Mouse (Mus musculus) heart, embryonic 15.5 days (tissue): ENCODE data around the gene Fam129c. TPM values are rescaled to one million over a fixed set of nuclear protein-coding genes. Genes with fewer than 3 reads are reported as not detected.
A peak's percentile ranks its signal among the peaks of the same experiment; 100 is the strongest.

Experiments used
- ATAC-seq: fragments of 200-750 bp; cut with Nextera tagmentation; replicated peaks from 2 replicates; pipeline ENCODE4 v1.8.0; 2017; ENCODE audit warnings: low read depth, moderate TSS enrichment; ENCODE audit not compliant: insufficient number of reproducible peaks, insufficient read depth, low FRiP score
- H3K27ac ChIP-seq: fragments of 300-500 bp; sonication (generic); 2 replicates; pipeline ENCODE4 v1.5.1; 2015; ENCODE audit warnings: mild to moderate bottlenecking, inconsistent platforms
- H3K27me3 ChIP-seq: fragments of 300-500 bp; sonication (generic); 2 replicates; pipeline ENCODE4 v1.6.1; 2015; ENCODE audit warnings: inconsistent platforms
- H3K36me3 ChIP-seq: fragments of 300-500 bp; sonication (generic); 2 replicates; pipeline ENCODE4 v1.6.1; 2015; ENCODE audit warnings: mild to moderate bottlenecking, inconsistent platforms
- H3K4me1 ChIP-seq: fragments of 300-500 bp; sonication (generic); replicated peaks from 2 replicates; pipeline ENCODE4 v1.6.1; 2015; ENCODE audit warnings: inconsistent platforms
- H3K4me2 ChIP-seq: fragments of 300-500 bp; sonication (generic); 2 replicates; pipeline ENCODE4 v1.6.1; 2015; ENCODE audit warnings: inconsistent platforms, mild to moderate bottlenecking, moderate library complexity
- H3K4me3 ChIP-seq: fragments of 300-500 bp; sonication (generic); 2 replicates; pipeline ENCODE4 v1.5.1; 2015; ENCODE audit warnings: mild to moderate bottlenecking, inconsistent platforms
- H3K9ac ChIP-seq: fragments of 300-500 bp; sonication (generic); 2 replicates; pipeline ENCODE4 v1.6.1; 2015; ENCODE audit warnings: mild to moderate bottlenecking, inconsistent platforms
- H3K9me3 ChIP-seq: fragments of 300-500 bp; sonication (generic); replicated peaks from 2 replicates; pipeline ENCODE4 v1.6.1; 2016; ENCODE audit warnings: inconsistent platforms
- WGBS: fragments of 180-500 bp; shearing (Covaris S2); methylation state at CpG from one replicate; pipeline ENCODE4 v1.1.7; 2015; ENCODE audit warnings: mixed read lengths; 5-methylcytosine and 5-hydroxymethylcytosine counted together
- polyA plus RNA-seq: library from polyadenylated mRNA; unstranded; fragments of >200 nt; fragmentation: Nextera tagmentation; extraction: Ambion mirVana; gene quantifications from 2 replicates; pipeline ENCODE4 v1.2.1, GENCODE M21; 2015

Fam129c gene
- polyA plus RNA-seq, 1 experiment from 2014 or later, result 2.1 TPM

DNA sequence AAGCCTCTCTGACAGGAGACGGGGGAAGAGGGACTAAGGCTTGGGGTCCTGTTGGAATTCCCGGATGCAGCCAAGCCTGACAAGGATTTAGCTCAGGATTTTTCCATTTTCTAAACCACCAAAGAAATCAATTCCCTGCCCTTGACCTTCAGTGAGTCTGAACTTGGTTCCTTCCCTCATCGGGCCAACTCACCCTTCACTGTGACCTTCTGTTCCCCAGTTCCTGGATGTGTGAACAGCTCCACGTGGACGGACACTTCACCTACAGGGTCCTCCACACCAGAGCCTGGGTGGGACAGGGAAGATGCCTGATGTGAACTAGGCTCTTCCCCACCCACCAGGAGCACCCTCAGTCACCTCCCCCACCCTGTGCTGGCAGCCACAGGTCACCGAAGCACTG lies 33.3 kb downstream of the Fam129c start:
- peaks cover 7% of the 10 kb centered on the region; the same call in 1 of the 2 replicates for H3K9me3 ChIP-seq
- WGBS, result 82% methylated on average over 6 of the region's 6 CpGs

DNA sequence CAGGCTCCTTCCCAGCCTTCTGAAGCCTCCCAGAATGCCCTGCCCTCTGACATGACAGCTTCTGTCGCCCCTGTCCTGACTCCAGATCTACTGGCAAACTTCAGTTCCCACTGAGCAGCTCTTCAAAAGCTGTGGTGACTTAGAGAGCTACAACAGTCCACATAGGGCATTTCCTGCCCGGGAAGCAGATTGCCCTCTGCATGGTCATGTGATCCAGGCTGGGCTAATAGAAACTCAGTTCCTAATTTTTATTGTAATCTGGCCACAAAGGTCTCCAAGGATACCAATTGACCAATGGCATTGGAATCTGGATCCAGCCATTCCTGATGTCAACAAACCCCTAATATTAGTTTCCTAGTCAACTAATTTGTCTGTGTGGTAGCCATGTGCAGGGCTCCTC lies 34.4 kb downstream of the Fam129c start:
- Histone ChIP-seq H3K4me3 (no peak overlapping the region), H3K9ac (no peak overlapping the region), H3K27ac (no peak overlapping the region), H3K4me2 (no peak overlapping the region), H3K27me3 (peaks cover 61% of the 10 kb centered on the region), H3K4me1 (peaks cover 36% of the 10 kb centered on the region), H3K9me3 (peaks cover 7% of the 10 kb centered on the region; the same call in 1 of the 2 replicates), H3K36me3 (no peaks in the 10 kb centered on the region)
- ATAC-seq, result no peak
- 59% methylated on average over 2 of the region's 2 CpGs for WGBS

More for the DNA sequence above, 33.3 kb downstream of the Fam129c start:
- H3K4me3 ChIP-seq, result no peak overlapping the region
- no peak for ATAC-seq
- no peaks in the 10 kb centered on the region for H3K36me3 ChIP-seq
- no peak overlapping the region for H3K27ac ChIP-seq
- H3K4me1 ChIP-seq, result peaks cover 37% of the 10 kb centered on the region
- no peak overlapping the region for H3K4me2 ChIP-seq
- H3K9ac ChIP-seq, result no peak overlapping the region
- peaks cover 56% of the 10 kb centered on the region for H3K27me3 ChIP-seq

DNA sequence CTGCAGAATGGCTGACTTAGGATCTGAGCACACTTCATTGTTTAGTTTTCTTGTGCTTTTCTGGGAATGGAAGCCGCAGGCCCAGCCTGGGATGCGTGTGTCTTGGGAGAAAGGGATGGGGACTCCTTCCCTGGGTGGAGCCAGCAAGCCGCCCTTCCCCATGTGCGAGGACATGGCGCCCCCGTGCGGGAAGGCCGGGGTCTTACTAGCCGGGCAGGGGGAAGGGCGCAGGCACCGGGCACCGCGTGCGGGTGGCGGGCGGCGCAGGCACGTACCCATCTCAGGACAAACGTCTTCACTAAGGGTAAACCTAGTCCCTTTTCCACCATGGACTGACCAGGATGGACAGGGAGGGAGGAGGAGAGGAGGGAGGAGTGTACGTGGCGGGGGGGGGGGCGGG lies 35.7 kb downstream of the Fam129c start:
- H3K9me3 ChIP-seq, result peaks cover 7% of the 10 kb centered on the region; the same call in 1 of the 2 replicates
- no peaks in the 10 kb centered on the region for H3K36me3 ChIP-seq
- H3K27ac ChIP-seq, result no peak overlapping the region
- H3K27me3 ChIP-seq, result peaks cover 61% of the 10 kb centered on the region
- peaks cover 24% of the 10 kb centered on the region for H3K4me1 ChIP-seq
- no peak for ATAC-seq
- H3K4me2 ChIP-seq, result no peak overlapping the region
- 21% methylated on average over 18 of the region's 22 CpGs for WGBS
- H3K9ac ChIP-seq, result no peak overlapping the region
- no peak overlapping the region for H3K4me3 ChIP-seq

DNA sequence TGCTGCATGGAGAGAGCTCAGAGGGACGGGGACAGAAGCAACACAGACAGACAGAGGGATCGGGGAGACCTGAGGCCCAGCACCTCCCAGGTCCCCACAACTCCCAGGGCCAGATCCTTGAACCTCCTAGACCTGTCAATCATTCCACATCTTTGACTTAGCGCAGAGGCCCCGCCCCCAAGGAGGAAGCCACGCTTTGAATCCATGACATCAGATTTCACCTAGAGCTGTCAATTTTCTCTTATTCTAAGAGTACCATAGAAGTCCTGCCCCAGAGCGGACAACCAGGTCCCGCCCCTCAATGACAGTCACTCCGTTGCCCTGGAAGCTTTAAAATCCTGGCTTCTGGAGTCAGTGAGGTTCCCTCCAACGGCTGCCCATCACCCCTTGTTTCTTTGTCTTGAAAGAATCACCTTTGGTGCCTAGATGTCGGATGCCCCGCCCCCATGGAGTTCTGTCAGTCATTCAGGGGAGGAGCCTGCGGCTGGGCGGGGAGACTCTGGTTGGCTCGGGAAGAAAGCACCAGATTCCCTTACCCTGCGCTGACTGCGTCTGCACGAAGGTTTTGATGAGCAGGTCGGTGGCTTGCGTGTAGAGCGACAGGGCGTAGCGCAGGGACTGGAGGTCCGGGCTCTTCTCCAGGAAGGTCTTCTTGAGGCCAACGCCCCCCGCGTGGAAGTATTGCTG lies 36.7 kb downstream of the Fam129c start:
- Histone ChIP-seq H3K4me2 (peak overlapping the region; percentile 48), H3K27ac (no peak overlapping the region), H3K9ac (no peak overlapping the region), H3K36me3 (no peaks in the 10 kb centered on the region), H3K9me3 (peaks cover 7% of the 10 kb centered on the region; the same call in 1 of the 2 replicates), H3K4me3 (peak overlapping the region; percentile 22), H3K27me3 (peaks cover 61% of the 10 kb centered on the region), H3K4me1 (peaks cover 14% of the 10 kb centered on the region)
- WGBS, result 3% methylated on average over 26 of the region's 26 CpGs
- ATAC-seq, result no peak

DNA sequence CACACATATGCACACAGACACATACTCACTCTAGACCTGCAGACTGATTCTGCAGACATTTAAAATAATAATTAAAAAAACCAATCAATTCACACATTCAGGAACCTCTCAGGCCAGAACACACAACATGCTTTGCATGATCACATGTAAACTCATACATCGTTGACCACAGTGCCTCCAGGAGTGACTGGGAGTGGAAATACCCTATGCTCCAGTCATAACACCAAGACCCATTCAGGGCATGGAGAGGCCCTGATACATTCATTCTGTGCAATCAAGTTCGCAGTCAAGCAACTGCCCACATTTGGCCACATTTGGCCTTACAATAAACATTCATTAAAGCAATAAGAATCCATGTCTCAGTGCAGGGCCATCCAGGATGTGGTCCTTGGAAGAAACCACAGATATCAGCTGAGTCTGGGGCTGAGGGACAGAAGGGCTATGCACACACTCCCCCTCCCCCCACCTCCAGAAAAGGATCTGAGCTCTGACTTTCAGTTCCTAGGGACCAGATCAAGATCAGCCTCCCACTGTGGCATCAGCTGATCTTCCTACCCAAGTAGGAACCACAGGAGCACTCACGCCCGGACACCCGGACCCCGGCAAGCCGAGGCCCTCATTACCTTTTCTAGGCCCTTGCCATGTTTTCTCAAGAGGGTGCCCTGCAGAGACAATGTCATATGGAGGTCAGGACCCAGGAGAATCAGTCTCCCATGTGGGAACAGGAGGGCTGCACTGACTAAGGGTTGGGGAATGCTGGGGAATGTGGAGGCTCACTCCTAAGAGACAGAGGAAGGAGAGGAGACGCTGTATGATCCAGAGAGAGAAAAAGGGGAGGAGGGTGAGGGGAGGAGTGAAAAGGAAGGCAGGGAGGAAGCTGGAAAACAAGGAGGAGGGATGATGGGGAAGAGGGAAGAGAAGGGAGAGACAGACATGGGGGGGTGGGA lies 40.0 kb downstream of the Fam129c start:
- no peak for ATAC-seq
- 49% methylated on average over 8 of the region's 8 CpGs for WGBS
- Histone ChIP-seq H3K4me1 (peaks cover 6% of the 10 kb centered on the region), H3K4me3 (no peak overlapping the region), H3K9me3 (peaks cover 7% of the 10 kb centered on the region; the same call in 1 of the 2 replicates), H3K27me3 (peaks cover 42% of the 10 kb centered on the region), H3K9ac (no peak overlapping the region), H3K36me3 (no peaks in the 10 kb centered on the region), H3K27ac (no peak overlapping the region), H3K4me2 (no peak overlapping the region)

DNA sequence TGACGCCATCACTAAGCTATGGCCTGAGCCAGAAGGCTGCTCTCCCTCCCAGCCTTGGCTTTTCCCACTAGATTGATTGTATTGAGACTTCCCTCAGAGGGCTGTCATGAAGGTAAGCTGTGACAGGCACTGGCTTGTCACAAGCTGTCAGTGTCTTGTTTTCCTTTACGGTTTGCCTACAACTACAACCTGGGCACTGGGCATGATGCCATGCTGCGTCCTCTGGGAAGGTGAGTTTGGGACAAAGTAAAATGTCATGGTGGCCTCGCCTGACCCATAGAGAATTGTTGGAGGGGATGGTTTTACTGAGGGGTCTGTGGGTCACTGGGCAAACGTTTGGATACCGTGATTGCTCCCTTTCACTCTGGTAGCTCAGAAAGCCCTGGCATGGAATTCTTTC lies 40.9 kb downstream of the Fam129c start:
- H3K4me3 ChIP-seq, result no peak overlapping the region
- peaks cover 6% of the 10 kb centered on the region for H3K4me1 ChIP-seq
- 73% methylated on average over 6 of the region's 6 CpGs for WGBS
- no peaks in the 10 kb centered on the region for H3K36me3 ChIP-seq
- peaks cover 37% of the 10 kb centered on the region for H3K27me3 ChIP-seq
- no peak for ATAC-seq
- no peaks in the 10 kb centered on the region for H3K9me3 ChIP-seq
- no peak overlapping the region for H3K27ac ChIP-seq
- H3K9ac ChIP-seq, result no peak overlapping the region
- H3K4me2 ChIP-seq, result no peak overlapping the region

DNA sequence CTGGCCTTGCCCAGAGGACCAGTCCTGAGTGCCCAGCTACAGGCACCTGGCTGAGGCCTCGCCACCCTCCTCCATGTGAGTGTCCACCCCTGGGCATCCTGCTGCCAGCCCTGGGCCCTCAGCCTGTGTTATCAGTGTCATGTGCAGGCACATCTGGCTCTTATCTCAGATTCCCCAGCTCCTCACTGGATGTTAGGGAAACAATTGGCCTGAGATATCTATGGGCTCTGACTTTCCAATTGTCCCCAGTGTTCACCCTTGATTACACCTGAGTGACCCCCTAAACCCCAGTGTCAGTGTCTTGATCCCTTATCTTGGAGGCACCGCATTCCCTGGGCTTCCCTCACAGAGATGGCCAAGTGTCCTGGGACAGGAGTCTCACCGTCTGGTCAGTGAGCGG lies 41.9 kb downstream of the Fam129c start:
- Histone ChIP-seq H3K9ac (no peak overlapping the region), H3K4me2 (no peak overlapping the region), H3K36me3 (no peaks in the 10 kb centered on the region), H3K4me1 (peaks cover 2% of the 10 kb centered on the region), H3K27me3 (peaks cover 29% of the 10 kb centered on the region), H3K9me3 (no peaks in the 10 kb centered on the region), H3K27ac (no peak overlapping the region), H3K4me3 (no peak overlapping the region)
- WGBS, result 76% methylated on average over 4 of the region's 4 CpGs
- ATAC-seq, result no peak

DNA sequence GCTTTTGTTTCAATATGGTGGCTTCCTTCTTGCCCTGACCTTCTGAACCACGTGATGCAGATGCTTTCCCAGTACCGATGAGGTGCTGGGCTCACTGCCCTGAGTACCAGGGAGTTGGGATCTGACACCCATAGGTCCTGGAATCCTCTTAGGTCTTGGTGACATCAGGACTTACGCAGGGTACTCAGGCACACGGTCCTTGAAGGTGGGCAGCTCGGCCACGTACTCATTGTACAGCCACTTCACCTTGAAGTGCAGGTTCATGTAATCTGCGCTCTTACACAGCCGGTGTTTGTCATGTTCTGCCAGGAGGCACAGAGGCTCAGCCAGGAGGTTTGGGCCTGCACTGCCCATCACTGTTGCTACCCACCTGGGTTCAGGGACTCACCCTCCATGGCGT lies 48.1 kb downstream of the Fam129c start:
- no peak overlapping the region for H3K9ac ChIP-seq
- ATAC-seq, result no peak
- WGBS, result 75% methylated on average over 9 of the region's 9 CpGs
- no peaks in the 10 kb centered on the region for H3K9me3 ChIP-seq
- H3K4me3 ChIP-seq, result no peak overlapping the region
- no peak overlapping the region for H3K27ac ChIP-seq
- no peaks in the 10 kb centered on the region for H3K4me1 ChIP-seq
- no peaks in the 10 kb centered on the region for H3K36me3 ChIP-seq
- H3K27me3 ChIP-seq, result 0 out of 2 replicates have a peak, but pooled peaks cover 7% of the 10 kb centered on the region
- H3K4me2 ChIP-seq, result no peak overlapping the region

DNA sequence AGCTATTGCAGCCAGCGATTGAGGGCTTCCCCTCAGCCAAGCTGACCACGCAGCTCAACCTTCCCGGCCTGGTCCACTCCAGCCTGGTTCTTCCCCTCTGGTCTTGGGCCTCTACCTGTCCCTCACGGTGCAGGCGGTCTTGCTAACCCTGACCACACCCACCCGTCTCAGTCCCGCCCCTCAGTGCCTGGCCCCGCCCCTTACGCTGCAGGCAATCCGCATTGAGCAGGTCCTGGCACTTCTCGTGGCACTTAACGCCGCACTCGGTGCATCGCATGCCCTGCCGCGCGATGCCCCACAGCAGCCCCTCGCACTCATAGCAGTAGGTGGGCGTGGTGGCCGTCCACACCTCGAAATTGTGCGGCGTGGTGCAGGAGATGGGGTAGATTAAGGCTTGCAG lies 57.2 kb downstream of the Fam129c start:
- H3K4me1 ChIP-seq, result peaks cover 7% of the 10 kb centered on the region
- H3K27me3 ChIP-seq, result peaks cover 85% of the 10 kb centered on the region
- H3K27ac ChIP-seq, result no peak overlapping the region
- no peaks in the 10 kb centered on the region for H3K9me3 ChIP-seq
- H3K4me3 ChIP-seq, result no peak overlapping the region; the same call in 1 of the 2 replicates
- no peak overlapping the region; the same call in 1 of the 2 replicates for H3K9ac ChIP-seq
- peak; percentile 16; the same call in 1 of the 2 replicates for ATAC-seq
- no peaks in the 10 kb centered on the region for H3K36me3 ChIP-seq
- H3K4me2 ChIP-seq, result peak overlapping the region; percentile 27
- WGBS, result 2% methylated on average over 24 of the region's 24 CpGs
